Mouse (Mus musculus): ENCODE measurements around the gene Atl2. TPM values are rescaled to one million over a fixed set of nuclear protein-coding genes. Genes with fewer than 3 reads are reported as not detected.
A peak's percentile ranks its signal among the peaks of the same experiment; 100 is the strongest.

The Atl2 gene
- 26.7 and 26.9 TPM in 2 replicates for polyA plus RNA-seq (2014; fragmentation: Nextera tagmentation; extraction: Ambion mirVana)

GRCm38 (mm10) chr17:79895911-79896423 lies at the start of gene Atl2:
Atl2 (minus strand) TSS chr17:79896123.
- H3K27ac ChIP-seq (replicated peaks in 1 of 2; ENCODE audit: control insufficient read depth in 1 of 2, insufficient read depth in 1 of 2, low read depth in 2 of 2, low read length in 2 of 2): peak within 1 kb of the TSS; percentile 86 to 94
- peaks cover 5% of the 10 kb centered on the region; the same call in 1 of the 2 replicates for H3K27me3 ChIP-seq (ENCODE audit: control insufficient read depth, insufficient read depth, low read length)
- H3K36me3 ChIP-seq (ENCODE audit: control insufficient read depth, insufficient read depth, low read length): no peaks in the 10 kb centered on the region
- ATAC-seq (ENCODE audit: insufficient number of reproducible peaks, insufficient read depth, low FRiP score, low read depth): peak; percentile 90
- peak within 1 kb of the TSS; percentile 83 to 88 for H3K4me3 ChIP-seq (ENCODE audit: control insufficient read depth in 1 of 2, insufficient read depth in 1 of 2, low read depth in 1 of 2, low read length in 2 of 2)
- no peaks in the 10 kb centered on the region for H3K9me3 ChIP-seq (ENCODE audit: control insufficient read depth, low read length)
- H3K9ac ChIP-seq (ENCODE audit: low read length): peak within 1 kb of the TSS; percentile 91
- peak within 1 kb of the TSS; percentile 70 for H3K4me2 ChIP-seq (ENCODE audit: low read length)
- H3K4me1 ChIP-seq (ENCODE audit: control insufficient read depth in 2 of 2, insufficient read depth in 2 of 2, low read length in 2 of 2): peaks cover 7 to 30% of the 10 kb centered on the region in 2 experiments; a peak in 3 of 4 replicates
- under 1% methylated on average over 46 of the region's 51 CpGs for WGBS

DNA sequence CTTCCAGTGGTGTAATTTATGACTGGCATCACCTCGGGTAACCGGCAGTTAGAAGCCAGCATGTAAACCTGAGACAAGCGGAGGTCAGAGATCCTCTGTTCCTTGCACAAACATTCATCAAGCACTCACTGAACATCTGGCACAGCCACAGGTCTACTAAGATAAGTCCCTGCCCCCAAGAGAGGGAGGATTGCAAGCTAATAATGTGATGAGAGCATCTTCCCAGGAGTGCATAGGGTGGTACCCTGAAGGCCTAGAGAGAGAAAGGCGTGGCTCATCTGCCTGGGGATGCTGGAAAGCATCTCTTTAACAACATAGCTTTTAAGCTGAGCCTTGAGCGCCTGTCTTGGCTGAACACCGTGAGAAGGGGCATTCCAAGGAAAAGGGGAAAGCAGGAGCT lies 48.9 kb upstream of the Atl2 start:
- ATAC-seq (ENCODE audit: insufficient number of reproducible peaks, insufficient read depth, low FRiP score, low read depth): no peak
- H3K36me3 ChIP-seq (ENCODE audit: control insufficient read depth, insufficient read depth, low read length): no peaks in the 10 kb centered on the region
- WGBS: 76% methylated on average over 6 of the region's 6 CpGs

GRCm38 (mm10) chr17:79942418-79942817 lies 46.5 kb upstream of the Atl2 start:
- H3K4me2 ChIP-seq (ENCODE audit: low read length): no peak overlapping the region
- no peak overlapping the region for H3K4me3 ChIP-seq (ENCODE audit: control insufficient read depth in 1 of 2, insufficient read depth in 1 of 2, low read depth in 1 of 2, low read length in 2 of 2)
- H3K4me1 ChIP-seq (ENCODE audit: control insufficient read depth in 2 of 2, insufficient read depth in 2 of 2, low read length in 2 of 2): peaks cover 0 to 2% of the 10 kb centered on the region in 2 experiments; a peak in 1 of 4 replicates
- no peak overlapping the region for H3K27ac ChIP-seq (replicated peaks in 1 of 2; ENCODE audit: control insufficient read depth in 1 of 2, insufficient read depth in 1 of 2, low read depth in 2 of 2, low read length in 2 of 2)
- no peak overlapping the region for H3K9ac ChIP-seq (ENCODE audit: low read length)
- no peak for ATAC-seq (ENCODE audit: insufficient number of reproducible peaks, insufficient read depth, low FRiP score, low read depth)
- 64% methylated on average over 5 of the region's 5 CpGs for WGBS
- no peaks in the 10 kb centered on the region for H3K9me3 ChIP-seq (ENCODE audit: control insufficient read depth, low read length)
- H3K36me3 ChIP-seq (ENCODE audit: control insufficient read depth, insufficient read depth, low read length): no peaks in the 10 kb centered on the region
- H3K27me3 ChIP-seq (ENCODE audit: control insufficient read depth, insufficient read depth, low read length): no peaks in the 10 kb centered on the region

More for the DNA sequence above, 48.9 kb upstream of the Atl2 start:
- Histone ChIP-seq H3K4me3 (ENCODE audit: control insufficient read depth in 1 of 2, insufficient read depth in 1 of 2, low read depth in 1 of 2, low read length in 2 of 2) (no peak overlapping the region), H3K4me1 (ENCODE audit: control insufficient read depth in 2 of 2, insufficient read depth in 2 of 2, low read length in 2 of 2) (peaks cover 6 to 9% of the 10 kb centered on the region in 2 experiments), H3K9ac (ENCODE audit: low read length) (no peak overlapping the region), H3K27ac (replicated peaks in 1 of 2; ENCODE audit: control insufficient read depth in 1 of 2, insufficient read depth in 1 of 2, low read depth in 2 of 2, low read length in 2 of 2) (no peak overlapping the region), H3K9me3 (ENCODE audit: control insufficient read depth, low read length) (no peaks in the 10 kb centered on the region), H3K27me3 (ENCODE audit: control insufficient read depth, insufficient read depth, low read length) (no peaks in the 10 kb centered on the region), H3K4me2 (ENCODE audit: low read length) (no peak overlapping the region)

GRCm38 (mm10) chr17:79939133-79939532 lies 43.2 kb upstream of the Atl2 start:
- WGBS: 65% methylated on average over 3 of the region's 3 CpGs

GRCm38 (mm10) chr17:79937921-79938601 lies 42.1 kb upstream of the Atl2 start:
- 81% methylated on average over 10 of the region's 10 CpGs for WGBS
- Histone ChIP-seq H3K36me3 (ENCODE audit: control insufficient read depth, insufficient read depth, low read length) (no peaks in the 10 kb centered on the region), H3K27me3 (ENCODE audit: control insufficient read depth, insufficient read depth, low read length) (no peaks in the 10 kb centered on the region), H3K4me3 (ENCODE audit: control insufficient read depth in 1 of 2, insufficient read depth in 1 of 2, low read depth in 1 of 2, low read length in 2 of 2) (no peak overlapping the region), H3K9me3 (ENCODE audit: control insufficient read depth, low read length) (no peaks in the 10 kb centered on the region), H3K9ac (ENCODE audit: low read length) (no peak overlapping the region), H3K4me1 (ENCODE audit: control insufficient read depth in 2 of 2, insufficient read depth in 2 of 2, low read length in 2 of 2) (no peaks in the 10 kb centered on the region), H3K4me2 (ENCODE audit: low read length) (no peak overlapping the region), H3K27ac (replicated peaks in 1 of 2; ENCODE audit: control insufficient read depth in 1 of 2, insufficient read depth in 1 of 2, low read depth in 2 of 2, low read length in 2 of 2) (no peak overlapping the region)
- no peak for ATAC-seq (ENCODE audit: insufficient number of reproducible peaks, insufficient read depth, low FRiP score, low read depth)

More at GRCm38 (mm10) chr17:79939133-79939532, 43.2 kb upstream of the Atl2 start:
- no peaks in the 10 kb centered on the region for H3K27me3 ChIP-seq (ENCODE audit: control insufficient read depth, insufficient read depth, low read length)
- H3K4me1 ChIP-seq (ENCODE audit: control insufficient read depth in 2 of 2, insufficient read depth in 2 of 2, low read length in 2 of 2): no peaks in the 10 kb centered on the region
- H3K4me2 ChIP-seq (ENCODE audit: low read length): no peak overlapping the region
- H3K27ac ChIP-seq (replicated peaks in 1 of 2; ENCODE audit: control insufficient read depth in 1 of 2, insufficient read depth in 1 of 2, low read depth in 2 of 2, low read length in 2 of 2): no peak overlapping the region
- H3K4me3 ChIP-seq (ENCODE audit: control insufficient read depth in 1 of 2, insufficient read depth in 1 of 2, low read depth in 1 of 2, low read length in 2 of 2): no peak overlapping the region
- H3K9ac ChIP-seq (ENCODE audit: low read length): no peak overlapping the region
- no peaks in the 10 kb centered on the region for H3K9me3 ChIP-seq (ENCODE audit: control insufficient read depth, low read length)
- ATAC-seq (ENCODE audit: insufficient number of reproducible peaks, insufficient read depth, low FRiP score, low read depth): no peak
- H3K36me3 ChIP-seq (ENCODE audit: control insufficient read depth, insufficient read depth, low read length): no peaks in the 10 kb centered on the region

DNA sequence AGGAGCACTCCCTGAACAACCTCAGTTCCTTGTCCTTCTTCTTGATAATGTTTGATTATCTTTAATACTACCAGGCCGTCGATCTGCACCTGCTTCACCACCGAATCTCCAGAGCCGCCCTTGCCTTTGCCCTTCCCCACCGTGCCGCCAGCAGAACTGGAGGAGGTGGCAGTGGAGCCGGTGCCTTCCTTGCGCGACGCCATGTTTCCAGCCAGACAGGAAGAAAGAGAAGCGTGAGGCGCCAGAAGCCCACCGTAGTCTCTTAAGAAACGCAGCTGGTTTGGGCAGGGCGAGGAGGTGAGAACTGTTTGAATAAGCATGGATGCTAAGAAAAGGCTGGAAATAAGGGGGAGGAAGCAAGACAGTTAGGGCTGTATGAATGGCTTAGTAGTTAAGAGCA lies 38.4 kb upstream of the Atl2 start:
- no peak for ATAC-seq (ENCODE audit: insufficient number of reproducible peaks, insufficient read depth, low FRiP score, low read depth)
- Histone ChIP-seq H3K9me3 (ENCODE audit: control insufficient read depth, low read length) (no peaks in the 10 kb centered on the region), H3K36me3 (ENCODE audit: control insufficient read depth, insufficient read depth, low read length) (no peaks in the 10 kb centered on the region), H3K9ac (ENCODE audit: low read length) (no peak overlapping the region), H3K4me3 (ENCODE audit: control insufficient read depth in 1 of 2, insufficient read depth in 1 of 2, low read depth in 1 of 2, low read length in 2 of 2) (no peak overlapping the region), H3K27ac (replicated peaks in 1 of 2; ENCODE audit: control insufficient read depth in 1 of 2, insufficient read depth in 1 of 2, low read depth in 2 of 2, low read length in 2 of 2) (no peak overlapping the region), H3K27me3 (ENCODE audit: control insufficient read depth, insufficient read depth, low read length) (no peaks in the 10 kb centered on the region), H3K4me1 (ENCODE audit: control insufficient read depth in 2 of 2, insufficient read depth in 2 of 2, low read length in 2 of 2) (no peaks in the 10 kb centered on the region), H3K4me2 (ENCODE audit: low read length) (no peak overlapping the region)
- WGBS: 83% methylated on average over 15 of the region's 15 CpGs

DNA sequence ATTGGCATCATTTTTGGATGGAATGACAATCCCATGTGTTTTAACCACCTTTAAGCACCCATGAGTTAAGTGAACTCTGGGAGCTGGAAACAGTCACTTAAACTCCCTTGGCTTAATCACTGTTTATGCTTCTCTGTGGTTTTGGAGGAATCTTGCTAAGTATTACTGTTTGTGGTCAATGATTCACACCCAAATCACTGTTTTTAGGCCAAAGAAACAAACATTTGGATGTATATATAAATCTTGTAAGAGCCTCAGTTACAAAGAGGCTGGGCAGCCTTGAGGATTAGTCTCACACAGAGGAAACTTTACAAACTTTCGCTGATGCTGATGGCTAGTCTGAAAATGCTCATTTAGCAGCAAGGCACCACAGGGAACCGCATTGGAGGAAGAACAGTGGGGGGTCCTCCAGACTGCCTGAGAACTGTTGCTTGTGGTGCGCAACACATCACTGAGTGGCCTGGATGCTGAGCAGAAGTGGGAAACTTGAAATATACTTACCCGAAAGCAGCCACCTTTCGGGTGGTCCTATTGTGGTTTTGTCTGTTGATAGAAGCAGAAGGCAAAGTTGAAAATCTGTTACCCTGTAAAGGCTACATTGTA lies 36.9 kb upstream of the Atl2 start:
- no peaks in the 10 kb centered on the region for H3K4me1 ChIP-seq (ENCODE audit: control insufficient read depth in 2 of 2, insufficient read depth in 2 of 2, low read length in 2 of 2)
- H3K9me3 ChIP-seq (ENCODE audit: control insufficient read depth, low read length): no peaks in the 10 kb centered on the region
- H3K9ac ChIP-seq (ENCODE audit: low read length): no peak overlapping the region
- no peak for ATAC-seq (ENCODE audit: insufficient number of reproducible peaks, insufficient read depth, low FRiP score, low read depth)
- H3K4me3 ChIP-seq (ENCODE audit: control insufficient read depth in 1 of 2, insufficient read depth in 1 of 2, low read depth in 1 of 2, low read length in 2 of 2): no peak overlapping the region
- no peaks in the 10 kb centered on the region for H3K36me3 ChIP-seq (ENCODE audit: control insufficient read depth, insufficient read depth, low read length)
- H3K4me2 ChIP-seq (ENCODE audit: low read length): no peak overlapping the region
- no peaks in the 10 kb centered on the region for H3K27me3 ChIP-seq (ENCODE audit: control insufficient read depth, insufficient read depth, low read length)
- WGBS: 74% methylated on average over 5 of the region's 5 CpGs
- H3K27ac ChIP-seq (replicated peaks in 1 of 2; ENCODE audit: control insufficient read depth in 1 of 2, insufficient read depth in 1 of 2, low read depth in 2 of 2, low read length in 2 of 2): no peak overlapping the region
